Mouse (Mus musculus) urinary bladder, postnatal 25 days (tissue): ENCODE results near the gene Ctps.
A peak's percentile ranks its signal among the peaks of the same experiment; 100 is the strongest.

Experiments used
- DNase-seq: peaks from one replicate; pipeline ENCODE4 v3.0.0; 2022; ENCODE audit warnings: low spot score

The Ctps gene

DNA sequence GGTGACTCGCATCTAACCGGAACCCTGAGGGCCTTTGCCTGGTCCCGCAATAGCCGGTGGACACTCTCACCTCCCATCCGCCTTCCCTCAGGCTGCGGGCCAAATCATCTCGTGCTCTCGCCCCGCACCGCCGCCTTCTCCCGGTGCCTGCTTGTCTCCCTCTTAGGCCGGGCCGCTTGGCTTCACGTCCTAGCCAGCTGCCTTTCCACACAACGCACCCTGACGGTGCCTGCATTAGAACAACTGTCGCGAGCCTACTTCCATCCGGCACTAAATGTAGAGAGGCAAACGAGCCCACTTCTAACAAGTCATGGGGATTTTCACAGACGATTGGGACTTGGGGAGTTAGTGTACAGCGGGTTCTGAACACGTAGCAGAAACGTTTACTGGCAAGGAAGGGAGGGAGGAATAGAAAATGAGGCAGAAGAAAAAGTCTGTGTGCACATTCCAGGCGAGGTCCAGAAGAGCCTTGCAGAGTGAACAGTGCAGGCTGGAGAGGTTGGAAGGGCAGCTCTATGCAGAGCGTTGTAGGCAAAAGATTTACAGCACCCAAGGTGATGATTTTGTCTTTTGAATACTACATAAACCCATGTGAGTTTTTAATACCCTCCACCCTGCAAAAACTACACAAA is 478 bp upstream of the Ctps start:
- no peak for DNase-seq

DNA sequence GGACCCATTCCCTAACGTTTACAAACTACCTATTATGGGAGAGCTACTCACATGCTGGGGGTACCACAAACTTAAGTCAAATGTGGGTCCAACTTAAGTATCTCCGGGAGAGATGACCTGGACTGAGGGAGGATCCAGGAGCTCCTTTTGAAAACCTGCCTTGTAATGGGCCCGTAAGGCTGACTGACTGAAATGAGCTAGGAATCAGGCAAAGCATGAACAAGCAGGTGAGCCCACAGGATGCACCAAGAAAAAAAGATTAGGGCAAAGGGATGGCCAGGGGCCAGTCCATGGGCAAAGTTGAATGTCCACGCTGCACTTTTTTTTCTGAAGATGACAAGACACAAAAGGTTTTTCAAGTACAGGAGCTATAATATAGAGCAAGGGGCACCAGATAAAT is 1.1 kb downstream of the Ctps start:
- DNase-seq: peak; percentile 13

- DNase-seq: no peak
These were observed 2.1 kb downstream of the Ctps start for GRCm38 (mm10) chr4:120568005-120568404.

DNA sequence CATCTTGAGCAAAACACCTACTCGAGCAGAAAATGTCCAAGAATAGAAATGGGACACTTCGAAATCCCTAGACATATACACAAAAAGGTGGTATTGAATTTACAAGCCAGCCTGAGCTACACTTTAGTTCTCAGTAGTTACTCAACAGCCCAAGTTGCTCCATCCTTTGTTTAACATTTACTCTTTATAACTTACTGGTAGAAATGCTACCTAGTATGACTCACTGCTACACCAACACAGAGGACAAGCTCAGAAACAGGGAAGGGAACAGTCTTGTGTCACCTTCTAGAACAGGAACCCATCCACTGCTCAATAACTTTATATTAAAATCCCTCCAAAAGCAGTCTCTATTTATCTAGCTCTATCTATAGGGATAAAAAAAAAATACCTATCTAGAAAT is 4.3 kb downstream of the Ctps start:
- DNase-seq: no peak

GRCm38 (mm10) chr4:120556592-120556991 is 13.5 kb downstream of the Ctps start:
- no peak for DNase-seq

DNA sequence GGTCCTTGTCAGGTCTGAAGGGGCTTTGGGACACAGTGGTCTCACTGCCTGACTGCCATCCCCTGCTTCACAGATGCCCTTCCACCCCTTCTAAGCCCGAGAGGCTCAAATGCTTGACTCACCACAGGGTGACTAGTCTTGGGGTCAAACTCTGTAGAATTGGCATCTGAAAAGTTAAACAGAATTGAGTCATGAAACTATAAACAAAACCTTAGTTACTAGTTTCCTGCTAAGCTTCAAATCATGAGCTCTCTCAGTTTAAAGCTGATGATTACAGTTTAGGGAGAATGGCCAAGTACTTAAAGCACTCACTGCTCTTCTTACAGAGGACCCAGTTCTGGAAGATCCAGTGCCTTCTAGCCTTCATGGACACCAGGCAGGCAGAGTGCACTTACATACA is 25.2 kb downstream of the Ctps start:
- no peak for DNase-seq

GRCm38 (mm10) chr4:120538664-120539063 is 31.4 kb downstream of the Ctps start:
- no peak for DNase-seq

- no peak for DNase-seq
These were observed 38.1 kb downstream of the Ctps start, which contains the start of gene Slfnl1 for GRCm38 (mm10) chr4:120531986-120532385. Gene Slfnl1 (plus strand): TSS chr4:120532231.

- DNase-seq: no peak
These were observed 41.9 kb downstream of the Ctps start for GRCm38 (mm10) chr4:120528171-120528570.

GRCm38 (mm10) chr4:120523092-120523491 is 47.0 kb downstream of the Ctps start:
- DNase-seq: no peak

- no peak for DNase-seq
These were observed 47.7 kb downstream of the Ctps start for GRCm38 (mm10) chr4:120522351-120522750.

- DNase-seq: no peak
These were observed 48.3 kb downstream of the Ctps start for GRCm38 (mm10) chr4:120521761-120522160.

DNA sequence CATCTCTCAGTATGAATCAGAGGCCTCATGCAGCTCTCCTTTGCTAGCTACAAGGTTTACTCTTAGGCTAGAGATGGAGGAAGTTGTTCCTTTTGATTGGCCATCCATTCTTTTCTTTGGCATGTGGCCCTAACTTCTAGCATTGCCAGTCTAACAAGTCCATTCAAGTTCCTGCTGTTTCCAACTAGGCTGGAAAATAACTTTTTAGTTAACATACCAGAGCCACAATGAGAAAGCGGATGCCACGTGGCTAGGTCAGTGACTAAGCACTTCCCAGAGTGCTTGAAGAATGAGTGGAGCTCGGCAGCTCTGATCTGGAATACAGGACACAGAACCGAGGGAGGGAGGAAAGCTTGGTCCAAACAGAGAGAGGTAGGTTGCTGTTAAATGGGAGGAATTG is 52.7 kb downstream of the Ctps start:
- no peak for DNase-seq

- no peak for DNase-seq
These were observed 53.2 kb downstream of the Ctps start for GRCm38 (mm10) chr4:120516907-120517306.

- DNase-seq: peak; percentile 19
These were observed 53.6 kb downstream of the Ctps start for GRCm38 (mm10) chr4:120516491-120516890.

GRCm38 (mm10) chr4:120514366-120514765 is 55.7 kb downstream of the Ctps start:
- no peak for DNase-seq

- no peak for DNase-seq
These were observed 58.9 kb downstream of the Ctps start for GRCm38 (mm10) chr4:120511203-120511602.

DNA sequence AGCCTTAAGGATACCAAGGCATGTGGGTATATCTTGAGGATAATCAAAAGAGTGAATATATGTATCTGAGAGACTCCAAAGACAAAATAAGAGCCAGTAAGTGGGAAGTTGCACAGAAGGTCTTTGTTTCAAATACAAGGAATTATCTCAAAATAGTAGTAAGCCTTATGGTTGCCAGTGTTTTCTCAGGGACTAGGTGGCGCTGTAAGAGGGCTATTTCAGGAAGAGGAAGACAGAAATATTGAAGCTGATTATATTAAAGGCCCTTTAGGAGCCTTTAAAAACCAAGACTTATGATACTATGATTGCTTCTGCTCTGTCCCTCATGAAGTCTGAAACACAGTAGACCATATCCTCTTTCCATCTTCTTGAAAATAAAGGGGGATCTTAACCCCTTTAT is 63.1 kb downstream of the Ctps start:
- DNase-seq: no peak
